Mouse (Mus musculus) MEL (cell line): Measurements from ENCODE around the gene Ap1s3. TPM values are rescaled to one million over a fixed set of nuclear protein-coding genes. Genes with fewer than 3 reads are reported as not detected.
A peak's percentile ranks its signal among the peaks of the same experiment; 100 is the strongest.

Experiments
- DNase-seq: peaks from one replicate; pipeline ENCODE4 v3.0.0; 2011; ENCODE audit warnings: low read depth, low spot score
- H3K27ac ChIP-seq: 2 replicates; pipeline ENCODE4 v1.5.1; 2012; ENCODE audit warnings: low read depth, mild to moderate bottlenecking, control low read depth, low read length, moderate library complexity; ENCODE audit not compliant: control insufficient read depth
- H3K27me3 ChIP-seq, 2 experiments: fragments of 150-350 bp in 1 of 2; sonication (generic) in 1 of 2; 2 replicates each; pipeline ENCODE4 v1.6.1; 2012; ENCODE audit warnings: low read length in 2 of 2, mild to moderate bottlenecking in 2 of 2, improper control_type of control experiment in 1 of 2, moderate library complexity in 1 of 2; ENCODE audit not compliant: insufficient read depth in 2 of 2, control insufficient read depth in 1 of 2
- H3K36me3 ChIP-seq, 2 experiments: 2 replicates each; pipeline ENCODE4 v1.6.1; 2012 to 2014; ENCODE audit warnings: low read length in 2 of 2, improper control_type of control experiment in 1 of 2, inconsistent platforms in 1 of 2, mild to moderate bottlenecking in 1 of 2; ENCODE audit not compliant: insufficient read depth in 2 of 2, control insufficient read depth in 1 of 2
- H3K4me1 ChIP-seq, 2 experiments: fragments of 150-350 bp in 1 of 2; sonication (generic) in 1 of 2; 2 replicates each; pipeline ENCODE4 v1.6.1; 2012; ENCODE audit warnings: low read length in 2 of 2, improper control_type of control experiment in 1 of 2, mild to moderate bottlenecking in 1 of 2; ENCODE audit not compliant: insufficient read depth in 2 of 2, control insufficient read depth in 1 of 2
- H3K4me3 ChIP-seq, 2 experiments: fragments of 150-350 bp in 1 of 2; sonication (generic) in 1 of 2; 2 replicates each; pipeline ENCODE4 v1.5.1; 2012; ENCODE audit warnings: low read depth in 2 of 2, low read length in 2 of 2, mild to moderate bottlenecking in 2 of 2, moderate library complexity in 2 of 2, control low read depth in 1 of 2, improper control_type of control experiment in 1 of 2; ENCODE audit not compliant: control insufficient read depth in 1 of 2, insufficient read depth in 1 of 2
- H3K79me2 ChIP-seq: 2 replicates; pipeline ENCODE4 v1.6.1; 2012; ENCODE audit warnings: mild to moderate bottlenecking, low read length, moderate library complexity; ENCODE audit not compliant: control insufficient read depth, poor library complexity, insufficient read depth
- H3K9ac ChIP-seq: 2 replicates; pipeline ENCODE4 v1.6.1; 2012; ENCODE audit warnings: low read depth, mild to moderate bottlenecking, control low read depth, low read length, moderate library complexity; ENCODE audit not compliant: control insufficient read depth, poor library complexity, severe bottlenecking
- H3K9me3 ChIP-seq: fragments of 150-350 bp; sonication (generic); replicated peaks from 2 replicates; pipeline ENCODE4 v1.6.1; 2012; ENCODE audit warnings: mild to moderate bottlenecking, low read length, improper control_type of control experiment, moderate library complexity; ENCODE audit not compliant: insufficient read depth
- BHLHE40 ChIP-seq: IDR thresholded peaks from 2 replicates; pipeline ENCODE4 v1.6.1; 2012; ENCODE audit warnings: low read depth, mild to moderate bottlenecking, inconsistent platforms, low read length, improper control_type of control experiment, borderline replicate concordance
- CHD1 ChIP-seq: IDR thresholded peaks from 2 replicates; pipeline ENCODE4 v1.6.1; 2012; ENCODE audit warnings: low read depth, mild to moderate bottlenecking, inconsistent platforms, low read length, improper control_type of control experiment
- ELF1 ChIP-seq: IDR thresholded peaks from 2 replicates; pipeline ENCODE4 v1.6.1; 2014; ENCODE audit warnings: low read depth, mild to moderate bottlenecking, inconsistent platforms, low read length, improper control_type of control experiment, moderate library complexity
- EP300 ChIP-seq, 2 experiments: IDR thresholded peaks; 2 replicates each; pipeline ENCODE4 v1.6.1; 2011; ENCODE audit warnings: improper control_type of control experiment in 2 of 2, low read length in 2 of 2, low read depth in 1 of 2, mild to moderate bottlenecking in 1 of 2
- ETS1 ChIP-seq: IDR thresholded peaks from 2 replicates; pipeline ENCODE4 v1.6.1; 2012; ENCODE audit warnings: low read depth, mild to moderate bottlenecking, inconsistent platforms, low read length, improper control_type of control experiment, moderate library complexity
- GATA1 ChIP-seq: IDR thresholded peaks from 2 replicates; pipeline ENCODE4 v1.6.1; 2011; ENCODE audit warnings: low read depth, low read length, improper control_type of control experiment
- HCFC1 ChIP-seq: IDR thresholded peaks from 2 replicates; pipeline ENCODE4 v1.6.1; 2012; ENCODE audit warnings: low read depth, mild to moderate bottlenecking, inconsistent platforms, low read length, improper control_type of control experiment, moderate library complexity
- KAT2A ChIP-seq: conservative IDR thresholded peaks from 2 replicates; pipeline ENCODE4 v1.6.1; 2012; ENCODE audit warnings: low read depth, low read length, improper control_type of control experiment, inconsistent platforms
- MAFK ChIP-seq: IDR thresholded peaks from 2 replicates; pipeline ENCODE4 v1.6.1; 2011; ENCODE audit warnings: low read depth, mild to moderate bottlenecking, low read length, improper control_type of control experiment, borderline replicate concordance
- MAX ChIP-seq: IDR thresholded peaks from 2 replicates; pipeline ENCODE4 v1.6.1; 2011; ENCODE audit warnings: low read length, improper control_type of control experiment
- MAZ ChIP-seq: IDR thresholded peaks from 2 replicates; pipeline ENCODE4 v1.6.1; 2012; ENCODE audit warnings: low read depth, mild to moderate bottlenecking, inconsistent platforms, low read length, improper control_type of control experiment
- MXI1 ChIP-seq: IDR thresholded peaks from 2 replicates; pipeline ENCODE4 v1.6.1; 2011; ENCODE audit warnings: mild to moderate bottlenecking, low read depth, low read length, improper control_type of control experiment
- MYB ChIP-seq: IDR thresholded peaks from 2 replicates; pipeline ENCODE4 v1.6.1; 2011; ENCODE audit warnings: mild to moderate bottlenecking, low read depth, low read length, improper control_type of control experiment
- POLR2A ChIP-seq, 2 experiments: IDR thresholded peaks; 2 replicates each; pipeline ENCODE4 v1.6.1; 2011 to 2012; ENCODE audit warnings: low read length in 2 of 2, mild to moderate bottlenecking in 2 of 2, control low read depth in 1 of 2, improper control_type of control experiment in 1 of 2, low read depth in 1 of 2, moderate library complexity in 1 of 2; ENCODE audit not compliant: control insufficient read depth in 1 of 2, insufficient read depth in 1 of 2, poor library complexity in 1 of 2
- RCOR1 ChIP-seq: IDR thresholded peaks from 2 replicates; pipeline ENCODE4 v1.6.1; 2012; ENCODE audit warnings: low read depth, mild to moderate bottlenecking, inconsistent platforms, low read length, improper control_type of control experiment
- SIN3A ChIP-seq: IDR thresholded peaks from 2 replicates; pipeline ENCODE4 v1.6.1; 2012; ENCODE audit warnings: low read length, improper control_type of control experiment, inconsistent platforms
- SMC3 ChIP-seq: IDR thresholded peaks from 2 replicates; pipeline ENCODE4 v1.6.1; 2011; ENCODE audit warnings: low read depth, low read length, improper control_type of control experiment
- TAL1 ChIP-seq: IDR thresholded peaks from 2 replicates; pipeline ENCODE4 v1.6.1; 2012; ENCODE audit warnings: mild to moderate bottlenecking, inconsistent platforms, low read length, moderate library complexity, mixed read lengths
- TBP ChIP-seq: IDR thresholded peaks from 2 replicates; pipeline ENCODE4 v1.8.0; 2011; ENCODE audit warnings: low read depth, low read length, improper control_type of control experiment
- TCF12 ChIP-seq: IDR thresholded peaks from 2 replicates; pipeline ENCODE4 v1.6.1; 2014; ENCODE audit warnings: low read depth, mild to moderate bottlenecking, inconsistent platforms, low read length, improper control_type of control experiment, moderate library complexity
- UBTF ChIP-seq: IDR thresholded peaks from 2 replicates; pipeline ENCODE4 v1.6.1; 2012; ENCODE audit warnings: low read depth, mild to moderate bottlenecking, inconsistent platforms, low read length, improper control_type of control experiment, moderate library complexity, borderline replicate concordance; ENCODE audit not compliant: insufficient read depth
- ZC3H11A ChIP-seq: IDR thresholded peaks from 2 replicates; pipeline ENCODE4 v1.6.1; 2012; ENCODE audit warnings: low read depth, mild to moderate bottlenecking, inconsistent platforms, low read length, improper control_type of control experiment
- ZKSCAN1 ChIP-seq: IDR thresholded peaks from 2 replicates; pipeline ENCODE4 v1.6.1; 2012; ENCODE audit warnings: low read depth, mild to moderate bottlenecking, inconsistent platforms, low read length, improper control_type of control experiment, moderate library complexity
- polyA plus RNA-seq, 2 experiments: library from polyadenylated mRNA; stranded (reverse) in 1 of 2; unstranded in 1 of 2; fragments of >175 nt in 1 of 2; fragments of >200 nt in 1 of 2; gene quantifications; 2 replicates each; pipeline versions ENCODE4 v1.2.1 to v1.2.4; 2012; ENCODE audit warnings: low replicate concordance in 2 of 2, low read depth in 1 of 2; ENCODE audit not compliant: insufficient read length in 2 of 2, insufficient read depth in 1 of 2, missing spikeins in 1 of 2
- total RNA-seq: library from RNA; depleted of rRNA; stranded (reverse); fragments of 300-350 nt; gene quantifications from 2 replicates; pipeline ENCODE4 v1.2.3, GENCODE M21; 2012

The Ap1s3 gene
- total and polyA plus RNA-seq, 3 experiments, result 4.3 to 50.6 (median 19.0) TPM

GRCm38 (mm10) chr1:79669419-79669974, 2.3 kb downstream of the Ap1s3 start:
- Histone ChIP-seq H3K79me2 (peaks cover 10% of the 10 kb centered on the region), H3K4me1 (peaks cover 0 to 18% of the 10 kb centered on the region in 2 experiments; a peak in 3 of 4 replicates), H3K27ac (peak overlapping the region; percentile 82), H3K27me3 (no peaks in the 10 kb centered on the region), H3K9me3 (no peaks in the 10 kb centered on the region), H3K36me3 (peaks cover 0 to 20% of the 10 kb centered on the region in 2 experiments; a peak in 2 of 4 replicates), H3K4me3 (peak overlapping the region in 1 of 2 experiments; percentile 10; a peak in 1 of 4 replicates), H3K9ac (no peak overlapping the region; the same call in 1 of the 2 replicates)
- peak; percentile 90 for DNase-seq
- TF ChIP-seq ZKSCAN1 (peak; percentile 24; the same call in 1 of the 2 replicates), TBP (no peak; the same call in 1 of the 2 replicates), KAT2A (peak; percentile 33; the same call in 1 of the 2 replicates), SIN3A (peak; percentile 90), MYB (peak; percentile 20; the same call in 1 of the 2 replicates), MXI1 (peak; percentile 89), SMC3 (0 out of 2 replicates have a peak, but pooled peaks have one; percentile 16), ETS1 (peak; percentile 93), CHD1 (no peak), ZC3H11A (peak; percentile 16; the same call in 1 of the 2 replicates), TCF12 (peak; percentile 89), POLR2A (IDR thresholded peaks at IDR 0.05; ENCODE audit: control insufficient read depth in 1 of 2, insufficient read depth in 1 of 2, low read depth in 1 of 2, low read length in 2 of 2, poor library complexity in 1 of 2) (no peak), MAZ (0 out of 2 replicates have a peak, but pooled peaks have one; percentile 43), HCFC1 (0 out of 2 replicates have a peak, but pooled peaks have one; percentile 44), MAX (peak; percentile 49; the same call in 1 of the 2 replicates), BHLHE40 (peak; percentile 69; the same call in 1 of the 2 replicates), GATA1 (peak; percentile 94), TAL1 (no peak), EP300 (IDR thresholded peaks at IDR 0.05; ENCODE audit: low read depth in 1 of 2, low read length in 2 of 2) (peak; percentile 84 to 88), RCOR1 (peak; percentile 74), MAFK (peak; percentile 25; the same call in 1 of the 2 replicates), UBTF (no peak), ELF1 (peak; percentile 59; the same call in 1 of the 2 replicates)
